Mouse (Mus musculus): ENCODE measurements around the gene Tmem182.

GRCm38 (mm10) chr1:40880527-40880926 lies 75.1 kb downstream of the Tmem182 start:
- TF ChIP-seq CTCF (conservative IDR thresholded peaks at IDR 0.05; ENCODE audit: insufficient read depth, insufficient read length, low read depth, low read length) (no peak; the same call in 1 of the 2 replicates), POLR2A (IDR thresholded peaks at IDR 0.05; ENCODE audit: low read depth, low read length) (no peak)
